Mouse (Mus musculus): Measurements from ENCODE around the gene Gabrr2. TPM values are rescaled to one million over a fixed set of nuclear protein-coding genes. Genes with fewer than 3 reads are reported as not detected.
A peak's percentile ranks its signal among the peaks of the same experiment; 100 is the strongest.

The Gabrr2 gene
- polyA plus RNA-seq, 1 experiment from 2014 or later: 0.23 TPM

DNA sequence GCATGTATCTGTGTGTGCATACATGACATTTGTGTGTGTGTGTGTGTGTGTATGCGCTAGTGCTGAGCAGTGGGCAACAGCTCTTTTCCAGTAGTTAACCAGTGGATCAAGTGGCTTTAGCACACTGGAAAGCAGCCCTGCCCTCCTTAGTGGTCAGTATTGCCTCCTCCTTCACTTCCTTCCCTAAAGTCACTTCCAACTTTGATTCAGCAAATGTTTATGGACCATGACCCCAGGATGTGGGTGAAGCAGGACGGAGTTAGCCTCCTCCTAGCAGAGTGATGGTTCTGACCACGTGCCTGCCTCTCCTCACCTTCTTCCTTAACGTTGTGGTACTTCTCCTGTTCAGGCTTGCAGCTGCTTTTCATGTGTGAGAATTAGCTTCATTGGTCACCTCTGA, 23.0 kb upstream of the Gabrr2 start:
- peaks cover 10% of the 10 kb centered on the region for H3K36me3 ChIP-seq (ENCODE audit: control insufficient read depth, insufficient read depth, low read length)

DNA sequence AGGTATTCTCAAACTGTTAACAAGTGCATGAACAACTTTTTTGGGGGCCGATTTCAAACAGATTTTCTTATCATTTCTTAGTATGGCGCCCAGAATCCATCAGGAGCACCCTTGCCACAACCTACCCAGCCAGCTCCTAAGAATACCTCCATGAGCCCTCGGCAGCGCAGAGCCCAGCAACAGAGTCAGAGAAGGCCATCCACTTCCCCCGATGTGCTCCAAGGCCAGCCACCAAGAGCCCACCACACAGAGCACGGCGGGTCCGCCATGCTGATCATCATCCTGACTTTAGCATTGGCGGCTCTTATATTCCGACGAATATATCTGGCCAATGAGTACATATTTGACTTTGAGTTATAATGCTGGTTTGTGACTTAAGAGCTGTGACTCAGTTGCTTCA, 13.2 kb upstream of the Gabrr2 start:
- 96% methylated on average over 11 of the region's 11 CpGs for WGBS

More for the DNA sequence above, 23.0 kb upstream of the Gabrr2 start:
- no peak overlapping the region for H3K9ac ChIP-seq (ENCODE audit: low read length)
- H3K27me3 ChIP-seq (ENCODE audit: control insufficient read depth, insufficient read depth, low read length): no peaks in the 10 kb centered on the region
- DNase-seq (ENCODE audit: low spot score) (no peak), ATAC-seq (ENCODE audit: insufficient number of reproducible peaks, low FRiP score, low TSS enrichment, low read depth) (no peak)
- no peak overlapping the region for H3K27ac ChIP-seq (replicated peaks; ENCODE audit: low read depth, low read length)
- no peaks in the 10 kb centered on the region for H3K4me1 ChIP-seq (ENCODE audit: control insufficient read depth, insufficient read depth, low read length)
- no peaks in the 10 kb centered on the region for H3K9me3 ChIP-seq (ENCODE audit: control insufficient read depth, low read length)
- H3K4me2 ChIP-seq (ENCODE audit: low read depth, severe bottlenecking): no peak overlapping the region
- no peak overlapping the region for H3K4me3 ChIP-seq (ENCODE audit: low read depth, low read length)
- 87% methylated on average over 4 of the region's 4 CpGs for WGBS

DNA sequence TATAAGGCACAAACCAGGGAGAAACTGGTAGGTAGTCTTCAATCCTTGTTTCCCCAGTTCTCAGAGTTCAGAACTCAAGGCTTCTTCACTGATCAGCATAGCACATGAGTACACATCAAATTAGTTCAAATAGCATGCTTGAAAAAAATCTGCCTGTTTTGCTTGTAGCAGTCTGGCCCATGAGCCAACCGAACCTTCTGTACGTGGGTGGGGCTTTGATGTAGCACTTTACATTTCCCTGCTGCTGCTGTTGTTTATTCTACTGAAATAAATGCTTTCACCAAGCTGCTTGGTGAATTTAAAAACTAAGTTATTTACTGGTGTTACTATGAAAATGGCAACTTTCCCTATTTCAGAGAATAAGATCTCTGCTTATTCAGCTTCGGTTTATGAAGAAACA, 10.7 kb upstream of the Gabrr2 start:
- Histone ChIP-seq H3K36me3 (ENCODE audit: control insufficient read depth, insufficient read depth, low read length) (peaks cover 8% of the 10 kb centered on the region; the same call in 1 of the 2 replicates), H3K4me1 (ENCODE audit: control insufficient read depth, insufficient read depth, low read length) (no peaks in the 10 kb centered on the region), H3K9ac (ENCODE audit: low read length) (no peak overlapping the region), H3K27me3 (ENCODE audit: control insufficient read depth, insufficient read depth, low read length) (no peaks in the 10 kb centered on the region), H3K9me3 (ENCODE audit: control insufficient read depth, low read length) (no peaks in the 10 kb centered on the region), H3K4me2 (ENCODE audit: low read depth, severe bottlenecking) (no peak overlapping the region), H3K4me3 (ENCODE audit: low read depth, low read length) (no peak overlapping the region), H3K27ac (replicated peaks; ENCODE audit: low read depth, low read length) (no peak overlapping the region)
- DNase-seq (ENCODE audit: low spot score): no peak
- ATAC-seq (ENCODE audit: insufficient number of reproducible peaks, low FRiP score, low TSS enrichment, low read depth): no peak
- 93% methylated on average over 3 of the region's 3 CpGs for WGBS

More for the DNA sequence above, 13.2 kb upstream of the Gabrr2 start:
- DNase-seq (ENCODE audit: low spot score) (no peak), ATAC-seq (ENCODE audit: insufficient number of reproducible peaks, low FRiP score, low TSS enrichment, low read depth) (no peak)
- Histone ChIP-seq H3K4me3 (ENCODE audit: low read depth, low read length) (no peak overlapping the region), H3K4me2 (ENCODE audit: low read depth, severe bottlenecking) (no peak overlapping the region), H3K36me3 (ENCODE audit: control insufficient read depth, insufficient read depth, low read length) (peaks cover 10% of the 10 kb centered on the region), H3K27me3 (ENCODE audit: control insufficient read depth, insufficient read depth, low read length) (no peaks in the 10 kb centered on the region), H3K9ac (ENCODE audit: low read length) (no peak overlapping the region), H3K4me1 (ENCODE audit: control insufficient read depth, insufficient read depth, low read length) (no peaks in the 10 kb centered on the region), H3K27ac (replicated peaks; ENCODE audit: low read depth, low read length) (no peak overlapping the region), H3K9me3 (ENCODE audit: control insufficient read depth, low read length) (no peaks in the 10 kb centered on the region)

DNA sequence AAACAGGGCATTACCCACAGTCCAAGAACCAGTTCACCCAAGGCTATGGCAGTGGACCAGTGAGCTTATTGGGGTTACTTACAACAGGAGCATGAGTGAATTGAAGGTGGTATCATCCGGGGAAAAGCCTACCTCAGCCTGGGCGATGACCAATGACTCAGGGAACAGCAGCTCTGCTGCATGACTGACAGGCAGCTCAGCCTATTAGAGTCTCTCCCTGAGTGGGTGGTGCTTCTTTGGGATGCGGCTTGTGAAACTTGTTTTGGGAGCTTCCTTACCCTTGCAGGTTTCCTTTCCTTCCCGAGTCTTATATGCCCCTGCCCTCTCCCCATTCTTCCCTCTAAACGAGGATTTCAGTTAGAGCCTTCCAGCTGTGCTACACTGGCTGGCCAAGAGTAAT, 10.1 kb upstream of the Gabrr2 start:
- Histone ChIP-seq H3K27ac (replicated peaks; ENCODE audit: low read depth, low read length) (no peak overlapping the region), H3K4me2 (ENCODE audit: low read depth, severe bottlenecking) (no peak overlapping the region), H3K36me3 (ENCODE audit: control insufficient read depth, insufficient read depth, low read length) (peaks cover 8% of the 10 kb centered on the region; the same call in 1 of the 2 replicates), H3K4me3 (ENCODE audit: low read depth, low read length) (no peak overlapping the region), H3K27me3 (ENCODE audit: control insufficient read depth, insufficient read depth, low read length) (no peaks in the 10 kb centered on the region), H3K9ac (ENCODE audit: low read length) (no peak overlapping the region), H3K9me3 (ENCODE audit: control insufficient read depth, low read length) (no peaks in the 10 kb centered on the region), H3K4me1 (ENCODE audit: control insufficient read depth, insufficient read depth, low read length) (no peaks in the 10 kb centered on the region)
- ATAC-seq (ENCODE audit: insufficient number of reproducible peaks, low FRiP score, low TSS enrichment, low read depth) (no peak), DNase-seq (ENCODE audit: low spot score) (peak; percentile 32)
- 85% methylated on average over 5 of the region's 5 CpGs for WGBS

DNA sequence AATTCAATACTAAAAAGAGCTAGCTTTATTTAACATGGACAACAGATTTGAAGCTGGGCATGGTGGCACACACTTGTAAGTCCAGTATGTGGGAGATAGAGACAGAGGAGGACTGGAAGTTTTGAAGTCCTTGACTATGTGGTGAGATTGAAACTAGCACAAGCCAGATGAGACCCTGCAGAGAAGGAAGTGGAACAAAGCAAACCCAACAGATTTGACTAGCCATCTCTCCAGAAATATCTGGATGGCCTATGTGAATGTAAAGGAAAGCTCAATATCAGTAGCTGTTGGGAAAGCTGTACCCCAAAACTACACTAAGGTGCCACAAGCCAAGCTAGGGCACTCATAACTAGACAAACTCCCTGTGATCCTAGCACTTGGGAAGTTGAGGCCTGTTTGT, 8.4 kb upstream of the Gabrr2 start:
- DNase-seq (ENCODE audit: low spot score) (no peak), ATAC-seq (ENCODE audit: insufficient number of reproducible peaks, low FRiP score, low TSS enrichment, low read depth) (no peak)
- Histone ChIP-seq H3K27ac (replicated peaks; ENCODE audit: low read depth, low read length) (no peak overlapping the region), H3K9ac (ENCODE audit: low read length) (no peak overlapping the region), H3K4me1 (ENCODE audit: control insufficient read depth, insufficient read depth, low read length) (no peaks in the 10 kb centered on the region), H3K4me2 (ENCODE audit: low read depth, severe bottlenecking) (no peak overlapping the region), H3K4me3 (ENCODE audit: low read depth, low read length) (no peak overlapping the region), H3K36me3 (ENCODE audit: control insufficient read depth, insufficient read depth, low read length) (peaks cover 6% of the 10 kb centered on the region; the same call in 1 of the 2 replicates), H3K9me3 (ENCODE audit: control insufficient read depth, low read length) (no peaks in the 10 kb centered on the region), H3K27me3 (ENCODE audit: control insufficient read depth, insufficient read depth, low read length) (no peaks in the 10 kb centered on the region)

DNA sequence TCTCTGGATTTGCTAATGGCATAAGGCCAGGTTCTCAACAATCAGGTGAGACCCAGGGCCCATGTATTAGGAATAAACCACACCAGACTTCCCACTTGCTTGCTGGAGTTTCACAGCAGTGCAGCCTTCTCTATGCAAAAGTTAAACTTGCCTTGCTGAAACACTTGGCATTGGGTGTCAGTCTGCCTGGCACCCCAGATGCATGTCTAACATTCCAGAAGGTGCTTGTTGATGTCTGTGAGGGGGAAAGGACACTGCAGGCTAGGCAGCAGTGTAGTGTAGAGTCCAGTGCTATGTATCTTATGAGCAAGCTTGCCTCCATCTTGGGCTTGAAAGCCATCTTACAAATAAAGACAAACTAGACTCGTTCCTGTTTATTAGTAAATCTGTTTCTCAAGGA, 6.5 kb upstream of the Gabrr2 start:
- ATAC-seq (ENCODE audit: insufficient number of reproducible peaks, low FRiP score, low TSS enrichment, low read depth) (no peak), DNase-seq (ENCODE audit: low spot score) (no peak)
- no peaks in the 10 kb centered on the region for H3K4me1 ChIP-seq (ENCODE audit: control insufficient read depth, insufficient read depth, low read length)
- H3K27ac ChIP-seq (replicated peaks; ENCODE audit: low read depth, low read length): no peak overlapping the region
- no peaks in the 10 kb centered on the region for H3K27me3 ChIP-seq (ENCODE audit: control insufficient read depth, insufficient read depth, low read length)
- H3K4me2 ChIP-seq (ENCODE audit: low read depth, severe bottlenecking): no peak overlapping the region
- no peak overlapping the region for H3K4me3 ChIP-seq (ENCODE audit: low read depth, low read length)
- 80% methylated on average over 1 of the region's 1 CpGs for WGBS
- no peaks in the 10 kb centered on the region for H3K36me3 ChIP-seq (ENCODE audit: control insufficient read depth, insufficient read depth, low read length)
- H3K9me3 ChIP-seq (ENCODE audit: control insufficient read depth, low read length): no peaks in the 10 kb centered on the region
- H3K9ac ChIP-seq (ENCODE audit: low read length): no peak overlapping the region

DNA sequence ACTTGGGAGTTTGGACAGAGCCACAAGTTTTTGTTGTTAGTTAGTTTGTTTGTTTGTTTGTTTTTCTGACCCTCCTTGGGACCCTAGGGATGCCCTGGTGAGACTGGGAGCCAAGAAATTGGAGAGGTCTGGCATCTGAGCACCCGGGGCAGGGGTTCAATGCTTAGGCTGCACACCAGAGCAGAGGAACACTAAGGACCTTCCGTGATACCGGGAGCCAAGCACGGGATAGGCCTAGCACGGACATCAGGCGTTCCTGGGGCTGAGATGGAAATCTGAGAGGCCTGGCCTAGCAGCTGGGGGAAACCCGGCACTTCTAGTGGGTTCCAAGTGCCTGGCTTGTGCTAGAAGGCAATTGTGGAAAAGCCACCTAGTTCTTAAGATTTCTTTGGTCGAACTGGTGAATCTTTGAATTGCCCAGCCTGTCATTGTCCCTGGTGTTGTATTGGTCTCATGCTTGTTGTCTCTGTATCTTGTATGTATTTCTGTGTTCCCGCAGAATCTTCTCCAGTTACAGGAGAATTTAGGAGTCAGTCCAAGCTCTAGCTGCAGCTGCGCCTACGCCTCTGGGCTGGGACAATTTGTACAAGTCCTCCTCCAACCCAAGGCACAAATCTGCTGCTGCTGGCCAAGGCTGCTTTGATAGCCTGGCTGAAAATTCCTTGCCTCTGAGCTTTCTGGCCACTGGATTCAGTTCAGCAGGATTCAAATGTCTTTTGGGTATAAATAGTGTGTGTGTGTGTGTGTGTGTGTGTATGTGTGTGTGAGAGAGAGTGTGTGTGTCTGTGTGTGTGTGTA, 4.7 kb upstream of the Gabrr2 start:
- ATAC-seq (ENCODE audit: insufficient number of reproducible peaks, low FRiP score, low TSS enrichment, low read depth) (no peak), DNase-seq (ENCODE audit: low spot score) (no peak)
- Histone ChIP-seq H3K9me3 (ENCODE audit: control insufficient read depth, low read length) (no peaks in the 10 kb centered on the region), H3K4me3 (ENCODE audit: low read depth, low read length) (no peak overlapping the region), H3K36me3 (ENCODE audit: control insufficient read depth, insufficient read depth, low read length) (no peaks in the 10 kb centered on the region), H3K9ac (ENCODE audit: low read length) (no peak overlapping the region), H3K27ac (replicated peaks; ENCODE audit: low read depth, low read length) (no peak overlapping the region), H3K27me3 (ENCODE audit: control insufficient read depth, insufficient read depth, low read length) (no peaks in the 10 kb centered on the region), H3K4me1 (ENCODE audit: control insufficient read depth, insufficient read depth, low read length) (no peaks in the 10 kb centered on the region), H3K4me2 (ENCODE audit: low read depth, severe bottlenecking) (no peak overlapping the region)
- 66% methylated on average over 11 of the region's 11 CpGs for WGBS

DNA sequence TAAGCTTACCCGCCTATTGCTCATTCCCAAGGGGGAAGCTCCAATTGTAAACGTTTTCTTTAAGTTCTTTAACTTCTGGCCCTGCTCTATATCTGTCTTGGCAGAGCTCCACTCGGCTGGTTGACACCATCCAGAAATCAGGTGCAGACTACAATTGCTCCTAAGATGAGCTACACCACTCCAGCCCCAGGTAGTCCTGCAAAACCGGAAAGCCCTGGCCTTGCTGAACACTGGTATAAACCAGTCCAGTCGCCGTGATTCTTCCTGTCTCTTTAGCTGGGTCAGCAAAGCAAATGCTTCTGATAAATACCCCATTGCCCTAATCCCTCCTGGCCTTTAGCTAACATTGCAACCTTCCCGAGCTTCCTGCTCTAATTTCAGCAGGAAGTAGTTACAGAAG, 1.6 kb upstream of the Gabrr2 start:
- H3K4me3 ChIP-seq (ENCODE audit: low read depth, low read length): no peak overlapping the region
- DNase-seq (ENCODE audit: low spot score): no peak
- no peak overlapping the region for H3K9ac ChIP-seq (ENCODE audit: low read length)
- no peak for ATAC-seq (ENCODE audit: insufficient number of reproducible peaks, low FRiP score, low TSS enrichment, low read depth)
- no peak overlapping the region for H3K27ac ChIP-seq (replicated peaks; ENCODE audit: low read depth, low read length)
- H3K4me2 ChIP-seq (ENCODE audit: low read depth, severe bottlenecking): no peak overlapping the region
- no peaks in the 10 kb centered on the region for H3K9me3 ChIP-seq (ENCODE audit: control insufficient read depth, low read length)
- H3K4me1 ChIP-seq (ENCODE audit: control insufficient read depth, insufficient read depth, low read length): no peaks in the 10 kb centered on the region
- H3K36me3 ChIP-seq (ENCODE audit: control insufficient read depth, insufficient read depth, low read length): no peaks in the 10 kb centered on the region
- 51% methylated on average over 7 of the region's 7 CpGs for WGBS
- no peaks in the 10 kb centered on the region for H3K27me3 ChIP-seq (ENCODE audit: control insufficient read depth, insufficient read depth, low read length)

DNA sequence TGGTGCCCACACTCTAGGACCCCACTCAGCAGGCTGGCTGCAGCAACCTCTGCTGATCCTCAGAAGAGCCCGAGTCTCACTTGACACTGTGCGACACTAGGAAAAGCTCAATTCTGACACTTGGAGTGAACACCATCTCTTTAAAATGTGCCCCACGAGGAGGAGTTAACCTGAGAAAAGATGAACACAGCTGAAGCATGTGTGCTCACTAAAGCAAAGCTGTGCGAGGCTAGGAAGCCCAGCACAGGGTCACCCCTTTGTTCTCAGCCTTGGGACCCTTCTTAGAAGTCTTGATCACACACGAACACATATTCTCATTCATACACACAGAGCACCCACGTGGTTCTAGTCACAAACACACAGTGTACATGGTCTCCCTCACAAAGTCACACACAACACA, 2.2 kb downstream of the Gabrr2 start:
- Histone ChIP-seq H3K9me3 (ENCODE audit: control insufficient read depth, low read length) (no peaks in the 10 kb centered on the region), H3K9ac (ENCODE audit: low read length) (no peak overlapping the region), H3K27me3 (ENCODE audit: control insufficient read depth, insufficient read depth, low read length) (no peaks in the 10 kb centered on the region), H3K4me2 (ENCODE audit: low read depth, severe bottlenecking) (no peak overlapping the region), H3K36me3 (ENCODE audit: control insufficient read depth, insufficient read depth, low read length) (no peaks in the 10 kb centered on the region), H3K4me1 (ENCODE audit: control insufficient read depth, insufficient read depth, low read length) (no peaks in the 10 kb centered on the region), H3K4me3 (ENCODE audit: low read depth, low read length) (no peak overlapping the region), H3K27ac (replicated peaks; ENCODE audit: low read depth, low read length) (no peak overlapping the region)
- 80% methylated on average over 6 of the region's 6 CpGs for WGBS
- DNase-seq (ENCODE audit: low spot score) (no peak), ATAC-seq (ENCODE audit: insufficient number of reproducible peaks, low FRiP score, low TSS enrichment, low read depth) (no peak)
